Mouse (Mus musculus) forelimb bud, embryonic 11.5 days (tissue): ENCODE measurements around the gene Gm8914.
"Not testable (repeated sequence)": the region's sequence is repeated elsewhere in the genome, so short reads cannot be mapped to it uniquely, and the experiment has no call there.

Experiments used
- DNase-seq: peaks from one replicate; pipeline ENCODE4 v3.0.0-alpha.2; 2012; ENCODE audit warnings: low read depth, low spot score

The Gm8914 gene

GRCm38 (mm10) chrX:91479826-91480225 is at the start of gene Gm8914:
TSS of gene Gm8914 (plus strand) at chrX:91480126.
- not testable (repeated sequence) for DNase-seq
